Mouse (Mus musculus): ENCODE measurements around the gene Tcf7l2.

- TF ChIP-seq CTCF (IDR thresholded peaks at IDR 0.05; ENCODE audit: low read depth, low read length) (no peak), GATA2 (IDR thresholded peaks at IDR 0.05; ENCODE audit: borderline replicate concordance, low read depth, low read length) (no peak)
Measured at GRCm38 (mm10) chr19:55774334-55774733, 32.7 kb downstream of the Tcf7l2 start.

Measured in G1E (cell line).